19 mouse cellular contexts compared by ENCODE assay signal in the genomic region with DNA sequence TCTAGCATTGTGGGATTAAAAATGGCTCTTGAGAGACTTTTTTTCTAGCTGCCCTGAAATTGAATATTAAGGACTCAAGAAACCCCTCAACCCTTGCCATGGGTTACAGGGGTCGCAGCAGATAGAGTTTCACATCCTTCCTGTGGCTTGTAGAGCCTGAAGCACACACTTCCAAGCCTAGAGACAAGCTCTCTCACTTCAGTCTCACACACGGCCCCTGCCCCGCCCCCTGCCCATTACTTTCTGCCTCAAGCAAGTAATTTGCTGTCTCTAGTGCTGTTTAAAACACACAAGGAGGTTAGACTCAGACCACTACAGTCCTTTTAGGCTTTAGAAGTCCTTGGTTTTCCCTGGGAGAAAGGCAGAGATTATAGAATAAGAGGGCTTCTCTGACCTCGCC. TPM values are rescaled to one million over a fixed set of nuclear protein-coding genes. Genes with fewer than 3 reads are reported as not detected.
"Had no signal": no experiment of that assay in that cellular context is flagged by ENCODE, and none has a peak within 500 bp of the region (broad histone marks: within the 10 kb centered on the region; RNA-seq: fewer than 3 reads in every experiment).

No protein-coding gene starts in this region.

- DNase-seq: kidney, adult 8-10 months; layer of hippocampus, adult 9-11 months; layer of hippocampus, postnatal 36 days; lung, embryonic 14.5 days; lung, postnatal 10 days; lung, postnatal 4 days; midbrain, embryonic 14.5 days; right cerebral cortex, postnatal 14 days; thymus, postnatal 14 days had no signal

- H3K4me2 ChIP-seq: limb, embryonic 15.5 days; liver, embryonic 12.5 days; lung, embryonic 14.5 days; neural tube, embryonic 13.5 days had no signal

- H3K9ac ChIP-seq: limb, embryonic 15.5 days; liver, embryonic 12.5 days; lung, embryonic 14.5 days; neural tube, embryonic 13.5 days had no signal

- H3K9me3 ChIP-seq: limb, embryonic 15.5 days; liver, embryonic 12.5 days; midbrain, embryonic 10.5 days; neural tube, embryonic 13.5 days had no signal

- H3K4me3 ChIP-seq: limb, embryonic 15.5 days; liver, embryonic 12.5 days; midbrain, embryonic 10.5 days; myocyte; neural tube, embryonic 13.5 days had no signal

- H3K27ac ChIP-seq: limb, embryonic 15.5 days; liver, embryonic 12.5 days; midbrain, embryonic 10.5 days; neural tube, embryonic 13.5 days; stomach, postnatal 0 days had no signal

- ATAC-seq: liver, embryonic 12.5 days had no signal

- H3K4me1 ChIP-seq: liver, embryonic 12.5 days had no signal

- H3K36me3 ChIP-seq: limb, embryonic 15.5 days; liver, embryonic 12.5 days; midbrain, embryonic 10.5 days; neural tube, embryonic 13.5 days had no signal

RNA-seq across cellular contexts. Expression of a gene that starts 1.7 kb away (rescaled TPM):
- total RNA-seq: layer of hippocampus, adult 18-20 months; layer of hippocampus, postnatal 36 days; megakaryocyte, adult 5-6 weeks had no signal
- polyA plus RNA-seq: limb, embryonic 11.5 days; limb, embryonic 15.5 days; liver, embryonic 12.5 days; liver, embryonic 16.5 days; midbrain, embryonic 10.5 days; myocyte had no signal
